Mouse (Mus musculus) E14TG2a.4 (cell line): ENCODE results near the gene Ostc.

Experiments
- CTCF ChIP-seq: conservative IDR thresholded peaks from 2 replicates; pipeline ENCODE4 v1.5.1; 2014; ENCODE audit warnings: low read length
- NANOG ChIP-seq: IDR thresholded peaks from 2 replicates; pipeline ENCODE4 v1.6.1; 2014; ENCODE audit warnings: borderline replicate concordance, low read length, mixed read lengths
- POU5F1 ChIP-seq: IDR thresholded peaks from 2 replicates; pipeline ENCODE4 v1.6.1; 2014; ENCODE audit warnings: low read length, borderline replicate concordance

DNA sequence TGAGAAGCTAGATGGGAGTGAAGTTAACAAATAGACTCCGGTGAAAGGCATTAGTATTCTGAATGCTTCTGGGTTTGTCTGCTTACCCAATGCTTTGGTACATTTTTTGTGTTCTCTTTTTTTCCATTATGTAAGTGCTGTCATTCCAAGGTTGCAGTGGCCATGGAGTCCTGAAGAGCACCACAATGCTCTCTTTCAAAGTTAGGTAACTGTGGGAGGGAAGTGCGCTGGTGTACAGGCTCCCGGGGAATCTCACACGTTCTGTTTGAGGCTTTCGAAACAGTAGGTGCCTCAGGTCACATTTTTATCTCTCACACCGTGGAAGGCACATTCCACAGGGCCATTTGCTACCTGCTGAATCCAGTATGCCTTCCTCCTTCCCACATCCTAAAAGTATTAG lies 59.7 kb downstream of the Ostc start:
- no peak for TF ChIP-seq CTCF
- no peak for TF ChIP-seq NANOG
- TF ChIP-seq POU5F1: no peak
